Mouse (Mus musculus) cerebellum, adult 18-20 months (tissue): ENCODE results near the gene Akt1s1.

Experiments used
- DNase-seq, 2 experiments: peaks; one replicate each; pipeline ENCODE4 v3.0.0; 2021

Gene Akt1s1

GRCm38 (mm10) chr7:44853596-44854355 is 5.0 kb downstream of the Akt1s1 start:
- peak; percentile 36 to 42 for DNase-seq

GRCm38 (mm10) chr7:44854356-44855031 is 5.7 kb downstream of the Akt1s1 start:
- DNase-seq: peak; percentile 83 to 85

- no peak for DNase-seq
These were observed 6.2 kb downstream of the Akt1s1 start for GRCm38 (mm10) chr7:44855036-44855435.

- no peak for DNase-seq
These were observed 7.6 kb downstream of the Akt1s1 start for GRCm38 (mm10) chr7:44856265-44856916.

GRCm38 (mm10) chr7:44857042-44857552 is 8.3 kb downstream of the Akt1s1 start, which contains the start of gene Pnkp:
Gene Pnkp (plus strand): TSS chr7:44857139.
- peak; percentile 81 to 86 for DNase-seq

GRCm38 (mm10) chr7:44857905-44858304 is 9.1 kb downstream of the Akt1s1 start:
- DNase-seq: no peak

- DNase-seq: no peak
These were observed 11.1 kb downstream of the Akt1s1 start for GRCm38 (mm10) chr7:44859896-44860295.

- DNase-seq: peak; percentile 70 to 80
These were observed 12.0 kb downstream of the Akt1s1 start for GRCm38 (mm10) chr7:44860576-44861428.

GRCm38 (mm10) chr7:44861429-44861816 is 12.6 kb downstream of the Akt1s1 start:
- DNase-seq: no peak

- no peak for DNase-seq
These were observed 13.6 kb downstream of the Akt1s1 start for GRCm38 (mm10) chr7:44862434-44862833.

GRCm38 (mm10) chr7:44863210-44863609 is 14.4 kb downstream of the Akt1s1 start:
- no peak for DNase-seq

- no peak for DNase-seq
These were observed 15.2 kb downstream of the Akt1s1 start for GRCm38 (mm10) chr7:44863982-44864494.

- peak in 1 of 2 experiments; percentile 32 for DNase-seq
These were observed 16.1 kb downstream of the Akt1s1 start for GRCm38 (mm10) chr7:44864595-44865542.

- DNase-seq: peak in 1 of 2 experiments; percentile 53
These were observed 17.7 kb downstream of the Akt1s1 start for GRCm38 (mm10) chr7:44866276-44867009.

GRCm38 (mm10) chr7:44867010-44867702 is 18.4 kb downstream of the Akt1s1 start:
- no peak for DNase-seq

- no peak for DNase-seq
These were observed 19.0 kb downstream of the Akt1s1 start for GRCm38 (mm10) chr7:44867802-44868201.

- DNase-seq: peak in 1 of 2 experiments; percentile 32
These were observed 19.7 kb downstream of the Akt1s1 start for GRCm38 (mm10) chr7:44868465-44868864.

- DNase-seq: peak; percentile 63 to 73
These were observed 20.3 kb downstream of the Akt1s1 start for GRCm38 (mm10) chr7:44868919-44869696.
